Mouse (Mus musculus): Measurements from ENCODE around the gene Gm45618.

DNA sequence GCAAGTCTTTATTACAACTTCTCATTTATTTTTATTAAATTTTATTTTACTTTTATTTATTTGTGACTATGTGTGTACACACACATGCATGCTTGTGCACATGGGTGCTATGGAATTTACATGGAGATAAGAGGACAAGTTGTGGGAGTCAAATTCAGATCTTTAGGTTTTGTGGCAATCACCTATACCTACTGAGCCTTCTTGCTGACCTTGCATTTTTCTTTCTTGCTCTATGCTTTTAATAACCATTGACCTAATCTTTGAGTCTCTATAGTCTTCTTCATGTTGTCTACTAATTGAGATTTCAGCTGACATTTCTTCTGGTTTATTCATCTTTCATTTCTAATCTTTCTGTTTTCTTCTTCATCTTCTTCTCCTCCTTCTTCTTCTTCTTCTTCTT is 28.1 kb upstream of the Gm45618 start:
- no peak for TF ChIP-seq CTCF (IDR thresholded peaks at IDR 0.05; ENCODE audit: extremely low read depth, insufficient read length, insufficient replicate concordance, low read depth, low read length)
- TF ChIP-seq POLR2A (IDR thresholded peaks at IDR 0.05; ENCODE audit: low read depth, low read length): no peak

All from small intestine, adult 2 months (tissue).